25 mouse cellular contexts compared by ENCODE assay signal in the genomic region with DNA sequence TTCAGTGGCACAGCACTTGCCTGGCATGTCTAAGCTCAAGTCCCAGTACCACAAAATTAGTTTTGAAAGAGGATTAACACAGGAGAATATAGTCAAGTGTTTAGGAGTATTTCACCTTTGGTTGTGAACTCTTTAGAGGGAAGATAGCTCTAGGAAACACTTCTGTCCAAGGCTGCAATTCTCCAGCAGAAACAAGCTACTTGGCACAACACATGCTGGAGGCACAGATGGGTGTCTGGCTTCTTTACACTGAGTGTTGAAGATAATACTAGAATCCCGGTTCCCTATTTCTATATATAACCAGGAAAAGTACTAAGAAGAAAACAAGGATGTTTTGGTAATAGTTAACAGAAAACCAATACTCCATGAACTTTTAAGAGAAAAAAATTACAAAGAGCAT.
"Had no signal": no experiment of that assay in that cellular context is flagged by ENCODE, and none has a peak within 500 bp of the region (broad histone marks: within the 10 kb centered on the region; RNA-seq: fewer than 3 reads in every experiment).

No protein-coding gene starts in this region.

- H3K9me3 ChIP-seq: hindbrain, embryonic 13.5 days; hindbrain, embryonic 15.5 days; intestine, embryonic 15.5 days; limb, embryonic 10.5 days; limb, embryonic 12.5 days; liver, embryonic 13.5 days; liver, embryonic 15.5 days had no signal

- H3K4me2 ChIP-seq: heart, embryonic 11.5 days; hindbrain, embryonic 13.5 days; hindbrain, embryonic 15.5 days; intestine, embryonic 15.5 days; limb, embryonic 12.5 days; liver, embryonic 11.5 days; liver, embryonic 13.5 days; liver, embryonic 15.5 days had no signal

- H3K9ac ChIP-seq: hindbrain, embryonic 13.5 days; hindbrain, embryonic 15.5 days; intestine, embryonic 15.5 days; limb, embryonic 12.5 days; liver, embryonic 13.5 days; liver, embryonic 15.5 days; liver, postnatal 0 days had no signal

- H3K4me3 ChIP-seq: hindbrain, embryonic 13.5 days; hindbrain, embryonic 15.5 days; intestine, embryonic 15.5 days; layer of hippocampus, adult 2 months; left cerebral cortex, adult 2 months; limb, embryonic 10.5 days; limb, embryonic 12.5 days; liver, embryonic 13.5 days; liver, embryonic 15.5 days had no signal

- ATAC-seq: inflammation-experienced regulatory T-cells, adult 6 months; intestine, embryonic 15.5 days; intestine, postnatal 0 days; liver, postnatal 0 days had no signal

- H3K27ac ChIP-seq: hindbrain, embryonic 13.5 days; hindbrain, embryonic 15.5 days; intestine, embryonic 15.5 days; left cerebral cortex, adult 2 months; limb, embryonic 10.5 days; limb, embryonic 12.5 days; liver, embryonic 13.5 days; liver, embryonic 15.5 days had no signal

- H3K27me3 ChIP-seq: hindbrain, embryonic 13.5 days; hindbrain, embryonic 15.5 days; intestine, embryonic 15.5 days; limb, embryonic 12.5 days; liver, embryonic 13.5 days; liver, embryonic 15.5 days had no signal

- H3K4me1 ChIP-seq: intestine, embryonic 15.5 days; limb, embryonic 12.5 days; liver, embryonic 13.5 days; liver, embryonic 15.5 days had no signal

- DNase-seq: gastrocnemius, postnatal 14 days; gastrocnemius, postnatal 36 days; heart, adult 18-20 months; heart, postnatal 14 days; heart, postnatal 36 days; kidney, adult 18-20 months; kidney, adult 8-10 months; kidney, postnatal 10 days; kidney, postnatal 25 days; kidney, postnatal 4 days; liver; liver, embryonic 13.5 days; liver, postnatal 0 days had no signal
